Mouse (Mus musculus): ENCODE data around the gene Dnajb3.

DNA sequence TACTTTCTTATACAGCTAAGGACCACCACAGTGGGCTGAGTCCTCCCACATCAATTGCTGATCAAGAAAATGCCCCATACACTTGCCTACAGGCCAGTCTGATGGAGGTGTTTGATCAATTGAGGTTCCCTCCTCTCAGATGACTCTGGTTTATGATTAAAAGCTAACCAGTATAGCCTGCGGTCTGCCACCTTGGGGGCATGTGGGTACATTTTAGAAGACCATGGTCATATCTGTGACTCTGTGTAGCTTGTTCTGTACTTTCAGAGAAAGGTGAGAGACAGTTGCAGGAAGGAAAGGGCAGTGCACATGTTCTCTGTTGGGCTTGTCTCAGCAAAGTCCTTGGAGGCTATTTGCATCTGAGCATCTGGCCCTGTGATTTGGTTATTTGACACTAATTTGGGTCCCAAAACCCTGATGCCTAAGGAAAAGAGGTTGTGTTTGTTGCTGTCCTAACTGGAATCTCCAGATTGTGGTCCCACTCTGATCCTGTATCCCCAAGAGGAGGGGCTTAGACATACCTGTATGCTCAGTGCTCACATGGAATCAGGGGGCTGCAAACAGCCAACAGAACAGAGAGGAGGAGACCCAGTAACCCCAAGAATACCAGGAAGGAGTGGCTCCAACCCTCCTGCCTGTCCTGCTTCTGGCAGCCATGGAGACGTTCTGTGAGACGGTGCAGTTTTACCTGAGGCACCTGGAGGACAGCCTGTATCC, 27.2 kb upstream of the Dnajb3 start:
- TF ChIP-seq CTCF (IDR thresholded peaks at IDR 0.05; ENCODE audit: low read depth, low read length) (no peak), POLR2A (IDR thresholded peaks at IDR 0.05; ENCODE audit: extremely low read depth, insufficient read depth, low read length) (no peak)
